Mouse (Mus musculus): ENCODE measurements around the gene Tpgs1. TPM values are rescaled to one million over a fixed set of nuclear protein-coding genes. Genes with fewer than 3 reads are reported as not detected.
A peak's percentile ranks its signal among the peaks of the same experiment; 100 is the strongest.

Gene Tpgs1
- total and polyA plus RNA-seq, 3 experiments: 23.5 to 48.0 TPM; not detected in 1

DNA sequence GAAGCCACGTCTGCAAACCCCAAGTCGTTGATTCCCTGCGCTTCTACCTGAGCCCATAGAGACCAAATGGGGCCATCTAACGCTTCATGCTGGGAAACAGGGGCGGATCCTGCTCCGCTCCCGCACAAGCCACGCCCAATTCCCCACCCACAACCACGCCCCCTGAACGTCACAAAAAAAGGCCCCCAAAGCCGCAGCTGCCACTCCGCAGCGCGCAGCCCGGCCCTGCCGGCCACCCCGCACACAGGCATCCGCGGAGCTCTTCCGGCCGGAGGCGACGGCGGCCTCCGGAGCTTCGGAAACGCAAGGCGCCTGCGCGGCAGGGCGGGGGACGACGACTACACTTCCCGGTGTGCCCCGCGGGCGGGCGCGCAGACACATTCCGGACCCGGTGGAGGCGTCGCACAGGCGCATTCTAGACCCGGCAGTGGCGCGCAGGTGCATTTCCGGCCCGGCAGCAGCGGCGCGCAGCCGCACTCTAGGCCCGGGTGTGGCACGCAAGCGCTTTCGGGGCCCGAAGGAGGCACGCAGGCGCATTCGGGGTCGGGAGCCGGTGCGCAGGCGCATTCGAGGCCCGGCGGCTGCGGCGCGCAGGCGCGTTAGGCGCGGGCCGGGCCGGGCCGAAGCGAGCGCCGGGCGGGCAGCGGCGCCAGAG, 12.5 kb downstream of the Tpgs1 start, which contains the start of gene Cdc34 (continued):
- TF ChIP-seq TCF12 (IDR thresholded peaks at IDR 0.05; ENCODE audit: low read depth, low read length) (peak; percentile 64), ZC3H11A (IDR thresholded peaks at IDR 0.05; ENCODE audit: low read depth, low read length) (no peak), MXI1 (IDR thresholded peaks at IDR 0.05; ENCODE audit: low read depth, low read length) (peak; percentile 83), SMC3 (IDR thresholded peaks at IDR 0.05; ENCODE audit: low read depth, low read length) (no peak), MAFK (IDR thresholded peaks at IDR 0.05; ENCODE audit: borderline replicate concordance, low read depth, low read length) (no peak)

DNA sequence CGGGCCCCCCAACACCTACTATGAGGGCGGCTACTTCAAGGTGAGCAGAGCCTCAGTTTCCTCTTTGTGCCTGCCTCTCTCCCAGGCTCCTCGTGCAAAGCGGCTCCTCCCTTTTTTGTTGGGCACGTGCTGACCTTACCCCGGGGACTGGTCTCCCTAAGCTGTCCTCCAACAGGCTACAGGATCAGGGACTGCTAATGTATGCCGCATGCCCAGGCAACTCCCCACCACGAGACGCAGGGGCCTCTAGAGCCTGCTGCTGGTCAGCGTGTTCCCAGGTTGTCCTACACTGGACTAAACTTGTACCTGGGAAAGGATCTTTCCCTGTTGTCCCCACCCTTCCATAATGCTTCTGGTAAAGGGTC, 13.4 kb downstream of the Tpgs1 start:
- peaks cover 6 to 19% of the 10 kb centered on the region in 2 experiments; a peak in 3 of 4 replicates for H3K4me1 ChIP-seq (ENCODE audit: control insufficient read depth in 1 of 2, insufficient read depth in 2 of 2, low read length in 2 of 2)
- peak; percentile 50 for DNase-seq (ENCODE audit: low read depth, low spot score)
- H3K36me3 ChIP-seq (ENCODE audit: control insufficient read depth in 1 of 2, insufficient read depth in 2 of 2, low read length in 2 of 2): peaks cover 3 to 4% of the 10 kb centered on the region in 2 experiments; a peak in 2 of 4 replicates
- no peak for TF ChIP-seq CHD2 (IDR thresholded peaks at IDR 0.05; ENCODE audit: low read length)
- no peak for TF ChIP-seq MEF2A (IDR thresholded peaks at IDR 0.05; ENCODE audit: extremely low read depth, insufficient replicate concordance, low read depth, low read length, poor library complexity, severe bottlenecking)
- TF ChIP-seq UBTF (IDR thresholded peaks at IDR 0.05; ENCODE audit: borderline replicate concordance, insufficient read depth, low read depth, low read length): no peak
- TF ChIP-seq TAL1 (IDR thresholded peaks at IDR 0.05; ENCODE audit: low read length): no peak
- TF ChIP-seq RCOR1 (IDR thresholded peaks at IDR 0.05; ENCODE audit: low read depth, low read length): no peak
- TF ChIP-seq ZMIZ1 (IDR thresholded peaks at IDR 0.05; ENCODE audit: low read depth, low read length): no peak
- no peak for TF ChIP-seq ETS1 (IDR thresholded peaks at IDR 0.05; ENCODE audit: low read depth, low read length)
- TF ChIP-seq TBP (IDR thresholded peaks at IDR 0.05; ENCODE audit: low read depth, low read length): no peak
- TF ChIP-seq BHLHE40 (IDR thresholded peaks at IDR 0.05; ENCODE audit: borderline replicate concordance, low read depth, low read length): peak; percentile 42; the same call in 1 of the 2 replicates
- no peak for TF ChIP-seq KAT2A (conservative IDR thresholded peaks at IDR 0.05; ENCODE audit: low read depth, low read length)
- no peak for TF ChIP-seq EP300 (IDR thresholded peaks at IDR 0.05; ENCODE audit: low read depth in 1 of 2, low read length in 2 of 2)
- TF ChIP-seq SIN3A (IDR thresholded peaks at IDR 0.05; ENCODE audit: low read length): no peak; the same call in 1 of the 2 replicates
- no peak for TF ChIP-seq RAD21 (IDR thresholded peaks at IDR 0.05; ENCODE audit: low read depth, low read length)
- no peak for TF ChIP-seq JUND (IDR thresholded peaks at IDR 0.05; ENCODE audit: low read depth, low read length)
- TF ChIP-seq USF2 (IDR thresholded peaks at IDR 0.05; ENCODE audit: borderline replicate concordance in 1 of 2, insufficient read depth in 1 of 2, low read depth in 1 of 2, low read length in 2 of 2): no peak
- no peak for TF ChIP-seq GATA1 (IDR thresholded peaks at IDR 0.05; ENCODE audit: low read depth, low read length)
- no peak for TF ChIP-seq TCF12 (IDR thresholded peaks at IDR 0.05; ENCODE audit: low read depth, low read length)
- 0 out of 2 replicates have a peak, but pooled peaks have one; percentile 36 for TF ChIP-seq MYC (IDR thresholded peaks at IDR 0.05; ENCODE audit: low read depth, low read length)
- TF ChIP-seq NELFE (IDR thresholded peaks at IDR 0.05; ENCODE audit: low read depth, low read length): no peak
- TF ChIP-seq ZC3H11A (IDR thresholded peaks at IDR 0.05; ENCODE audit: low read depth, low read length): no peak
- TF ChIP-seq ZKSCAN1 (IDR thresholded peaks at IDR 0.05; ENCODE audit: low read depth, low read length): no peak
- TF ChIP-seq USF1 (IDR thresholded peaks at IDR 0.05; ENCODE audit: low read depth, low read length): no peak
- TF ChIP-seq ZNF384 (IDR thresholded peaks at IDR 0.05; ENCODE audit: low read depth, low read length): no peak
- TF ChIP-seq NRF1 (IDR thresholded peaks at IDR 0.05; ENCODE audit: insufficient read depth, low read depth, low read length, poor library complexity, severe bottlenecking): 0 out of 2 replicates have a peak, but pooled peaks have one; percentile 17
- peak; percentile 62 for TF ChIP-seq MAX (IDR thresholded peaks at IDR 0.05; ENCODE audit: low read length)
- TF ChIP-seq CHD1 (IDR thresholded peaks at IDR 0.05; ENCODE audit: low read depth, low read length): no peak
- TF ChIP-seq ELF1 (IDR thresholded peaks at IDR 0.05; ENCODE audit: low read depth, low read length): no peak
- TF ChIP-seq HCFC1 (IDR thresholded peaks at IDR 0.05; ENCODE audit: low read depth, low read length): no peak
- peak; percentile 63 for TF ChIP-seq MXI1 (IDR thresholded peaks at IDR 0.05; ENCODE audit: low read depth, low read length)
- 0 out of 4 replicates have a peak, but pooled peaks of 1 of the 2 experiments have one; percentile 5 for TF ChIP-seq POLR2A (IDR thresholded peaks at IDR 0.05; ENCODE audit: control insufficient read depth in 1 of 2, insufficient read depth in 1 of 2, low read depth in 1 of 2, low read length in 2 of 2, poor library complexity in 1 of 2)
- no peak for TF ChIP-seq CTCF (IDR thresholded peaks at IDR 0.05 in 2 of 3, conservative IDR thresholded peaks at IDR 0.05 in 1 of 3; ENCODE audit: control insufficient read depth in 1 of 3, insufficient read depth in 1 of 3, low read depth in 2 of 3, low read length in 3 of 3, poor library complexity in 1 of 3, severe bottlenecking in 1 of 3)
- H3K27ac ChIP-seq (ENCODE audit: control insufficient read depth, low read depth, low read length): peak overlapping the region; percentile 59
- H3K27me3 ChIP-seq (ENCODE audit: control insufficient read depth in 1 of 2, insufficient read depth in 2 of 2, low read length in 2 of 2): no peaks in the 10 kb centered on the region
- peaks cover 32% of the 10 kb centered on the region for H3K79me2 ChIP-seq (ENCODE audit: control insufficient read depth, insufficient read depth, low read length, poor library complexity)
- peak overlapping the region; percentile 96 to 98 for H3K4me3 ChIP-seq (ENCODE audit: control insufficient read depth in 1 of 2, insufficient read depth in 1 of 2, low read depth in 2 of 2, low read length in 2 of 2)
- no peaks in the 10 kb centered on the region for H3K9me3 ChIP-seq (replicated peaks; ENCODE audit: insufficient read depth, low read length)
- peak overlapping the region; percentile 96 for H3K9ac ChIP-seq (ENCODE audit: control insufficient read depth, low read depth, low read length, poor library complexity, severe bottlenecking)
